Mouse (Mus musculus): ENCODE measurements at regions not wholly inside any gene's neighbourhood (a gene's known extent, or its start where the extent isn't known, plus 50 kb on each side); places are given as distances from the start of the nearest gene placed in this dataset.

DNA sequence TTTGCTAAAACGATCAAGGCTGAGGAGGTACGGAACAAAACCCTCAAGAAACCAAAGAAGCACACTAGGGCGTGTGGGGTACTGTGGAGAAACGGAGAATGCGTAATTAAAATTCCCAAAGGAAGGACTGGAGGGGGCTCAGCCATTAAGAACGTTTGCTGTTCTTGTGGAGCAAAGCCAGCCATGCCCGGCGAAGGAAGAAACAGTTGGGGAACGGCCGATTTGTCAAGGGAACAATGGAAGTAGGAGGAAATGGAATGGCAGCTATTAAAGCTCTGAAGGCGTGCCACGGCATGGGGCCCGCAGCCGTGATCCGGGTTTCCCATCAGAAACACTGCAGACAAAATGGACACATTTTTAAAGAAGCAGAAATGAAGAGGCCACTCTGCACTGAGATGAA, 124.2 kb upstream of the Sulf2 start:
- intact Hi-C loops (cut with DNase I) = no loop called here

- intact Hi-C loops (cut with DNase I) = no loop called here
Measured at GRCm38 (mm10) chr2:166275398-166275797, 119.9 kb upstream of the Sulf2 start.

- intact Hi-C loops (cut with DNase I) = no loop called here
Measured at GRCm38 (mm10) chr2:166274016-166274346, 118.5 kb upstream of the Sulf2 start.

GRCm38 (mm10) chr2:166273312-166274015, 118.0 kb upstream of the Sulf2 start:
- intact Hi-C loops (cut with DNase I) = no loop called here

DNA sequence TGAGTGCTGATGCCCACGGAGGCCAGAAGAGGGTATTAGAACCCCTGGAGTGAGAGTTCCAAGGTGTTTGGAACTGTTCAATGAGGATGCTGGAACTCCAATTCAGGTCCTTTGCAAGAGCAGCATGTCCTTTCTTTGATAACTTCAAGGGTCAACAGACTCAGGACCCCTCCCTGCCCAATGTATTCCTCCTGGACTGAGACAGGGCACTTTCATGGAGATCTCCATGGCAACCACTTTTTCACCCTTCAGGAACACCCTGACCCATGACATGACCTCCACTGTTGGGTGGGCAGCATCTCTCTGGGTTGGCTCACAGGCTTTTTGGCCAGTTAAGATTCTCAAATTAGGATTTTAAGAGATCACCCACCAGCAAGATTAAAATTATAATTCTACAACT, 117.4 kb upstream of the Sulf2 start:
- intact Hi-C loops (cut with DNase I) = no loop called here

DNA sequence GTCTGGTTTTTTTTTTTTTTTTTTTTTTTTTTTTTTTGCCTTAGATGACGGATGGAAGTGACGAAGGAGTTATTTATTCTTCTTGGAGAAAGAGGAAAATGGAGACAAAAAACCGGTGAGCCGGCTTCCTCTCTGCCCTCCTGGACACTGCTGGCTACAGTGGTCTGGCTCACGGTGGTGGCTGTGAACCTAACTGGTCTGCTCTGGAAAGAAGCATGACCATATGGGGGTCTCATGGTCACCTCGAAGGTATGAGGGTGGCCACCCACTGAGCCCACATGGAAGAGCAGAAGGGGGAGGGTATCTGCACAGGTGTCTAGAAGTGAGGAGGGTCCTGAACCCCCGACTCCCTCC, 116.7 kb upstream of the Sulf2 start:
- intact Hi-C loops (cut with DNase I) = no loop called here

- intact Hi-C loops (cut with DNase I) = no loop called here
Measured at GRCm38 (mm10) chr2:166271373-166272189, 116.1 kb upstream of the Sulf2 start.

DNA sequence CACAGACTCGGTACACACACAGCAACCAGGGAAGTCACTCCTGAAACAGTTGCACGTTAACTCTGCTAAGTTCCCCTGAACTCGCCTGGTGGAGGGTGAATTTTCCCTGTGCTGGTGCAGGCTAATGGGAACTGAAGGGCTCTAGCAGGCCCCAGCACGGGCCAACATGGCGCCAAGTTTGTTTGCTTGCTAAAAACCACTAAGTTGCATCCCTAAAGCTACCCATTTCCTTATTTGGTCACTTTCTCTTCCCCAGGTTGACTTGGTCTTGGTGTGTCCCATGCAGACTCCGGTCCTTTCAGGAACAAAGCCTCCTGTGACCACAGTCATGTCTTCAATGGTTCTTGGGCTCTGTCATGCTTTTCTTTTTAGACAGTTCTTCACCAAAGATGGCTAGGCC, 114.5 kb upstream of the Sulf2 start:
- intact Hi-C loops (cut with DNase I) = no loop called here

GRCm38 (mm10) chr2:166266915-166267314, 111.5 kb upstream of the Sulf2 start:
- intact Hi-C loops (cut with DNase I) = no loop called here

- intact Hi-C loops (cut with DNase I) = no loop called here
Measured at GRCm38 (mm10) chr2:166266507-166266906, 111.0 kb upstream of the Sulf2 start.

- intact Hi-C loops (cut with DNase I) = no loop called here
Measured at GRCm38 (mm10) chr2:166264756-166265155, 109.3 kb upstream of the Sulf2 start.

DNA sequence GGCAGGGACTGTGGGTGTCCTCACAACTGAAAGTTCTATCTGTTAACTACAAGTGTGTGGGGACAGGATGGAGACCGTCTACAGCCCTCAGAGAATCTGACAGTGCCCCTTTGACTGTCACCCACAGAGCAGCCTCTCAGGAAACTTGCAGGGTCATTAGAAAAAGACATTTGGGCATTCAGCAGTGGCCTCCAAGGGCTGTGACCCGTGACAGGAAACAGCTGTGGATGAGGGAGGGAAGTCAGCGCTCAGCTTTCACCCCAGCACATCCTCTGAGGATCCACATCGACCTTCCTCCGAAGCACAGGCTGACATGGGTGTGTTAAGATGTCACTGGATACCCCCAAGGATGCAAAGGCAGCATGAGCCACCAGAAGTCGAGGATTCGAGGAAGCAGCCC, 106.3 kb upstream of the Sulf2 start:
- intact Hi-C loops (cut with DNase I) = no loop called here

DNA sequence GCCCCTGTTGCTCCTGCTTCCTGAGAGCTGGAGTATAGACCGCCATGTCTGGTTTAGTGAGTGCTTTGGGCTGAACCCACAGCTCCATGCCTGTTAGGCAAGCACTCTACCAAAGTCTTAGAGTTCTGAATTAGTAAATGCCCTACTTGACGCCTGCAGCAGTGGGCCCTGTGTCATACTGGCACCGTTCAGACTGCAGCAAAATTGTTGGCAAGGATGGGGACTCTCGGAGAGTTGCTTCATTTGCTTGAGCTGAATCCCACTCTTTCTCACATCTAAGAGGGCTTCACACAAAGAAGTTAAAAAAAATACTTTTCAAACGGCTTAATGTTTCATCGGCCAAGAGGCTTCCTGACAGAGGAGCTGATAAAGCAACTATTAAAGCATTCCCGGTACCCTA, 105.6 kb upstream of the Sulf2 start:
- intact Hi-C loops (cut with DNase I) = no loop called here

DNA sequence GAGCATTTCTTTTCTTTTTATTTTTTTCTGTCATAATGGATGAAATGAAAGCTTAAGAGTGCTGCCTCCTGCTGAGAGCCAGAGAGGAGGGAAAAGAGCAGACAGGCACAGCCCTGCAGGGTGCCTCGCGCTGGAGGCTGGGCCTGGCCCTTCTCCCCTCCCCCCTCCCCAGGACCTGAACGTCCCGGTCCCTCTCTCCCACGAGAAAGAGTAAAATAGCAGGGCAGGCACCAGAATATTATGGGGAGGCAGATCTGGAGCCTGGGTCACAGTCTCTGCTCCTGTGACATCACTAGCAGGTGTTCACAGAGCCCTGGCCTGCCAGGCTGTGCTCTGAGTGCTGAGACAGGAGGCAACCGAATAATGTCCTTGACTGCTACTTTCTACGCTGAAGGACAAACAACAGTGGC, 103.3 kb upstream of the Sulf2 start:
- intact Hi-C loops (cut with DNase I) = no loop called here

- intact Hi-C loops (cut with DNase I) = no loop called here
Measured at GRCm38 (mm10) chr2:166257666-166258065, 102.2 kb upstream of the Sulf2 start.

DNA sequence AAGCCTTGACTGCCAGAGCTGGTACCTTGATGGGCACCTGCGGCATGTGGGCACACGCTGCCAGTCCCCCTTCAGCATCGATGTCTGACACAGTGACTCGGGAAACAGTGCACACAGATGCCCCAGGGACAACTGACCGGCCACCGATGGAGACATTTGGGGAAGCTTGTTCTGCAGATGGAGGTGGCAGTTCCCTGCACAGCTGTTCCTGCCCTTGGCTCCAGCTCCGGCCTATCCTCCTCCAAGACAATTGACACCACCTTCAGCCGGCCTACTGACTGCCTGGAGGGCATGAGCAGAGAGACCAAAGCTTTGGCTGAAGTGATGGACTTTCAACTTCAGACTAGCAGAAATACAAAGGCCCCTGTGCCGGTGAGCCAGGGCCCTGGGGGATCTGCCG, 100.7 kb upstream of the Sulf2 start:
- intact Hi-C loops (cut with DNase I) = no loop called here

DNA sequence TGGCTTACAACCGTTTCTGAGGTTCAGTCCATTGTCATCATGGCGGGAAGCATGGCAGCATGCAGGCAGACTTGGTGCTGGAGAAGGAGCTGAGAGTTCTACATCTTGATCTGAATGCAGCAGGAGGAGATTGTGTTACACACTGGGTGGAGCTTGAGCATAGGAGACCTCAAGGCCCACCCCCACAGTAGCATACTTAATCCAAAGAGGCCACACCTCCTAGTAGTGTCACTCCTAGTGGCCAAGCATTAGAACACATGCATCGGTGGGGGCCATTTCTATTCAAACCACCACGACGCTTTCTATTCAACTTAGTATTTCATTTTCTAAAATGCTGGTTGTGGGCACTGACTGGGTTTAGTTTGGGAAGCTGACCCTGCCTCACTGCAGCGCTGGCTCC, 99.1 kb upstream of the Sulf2 start:
- intact Hi-C loops (cut with DNase I) = no loop called here

- intact Hi-C loops (cut with DNase I) = no loop called here
Measured at GRCm38 (mm10) chr2:166252107-166252506, 96.6 kb upstream of the Sulf2 start.

DNA sequence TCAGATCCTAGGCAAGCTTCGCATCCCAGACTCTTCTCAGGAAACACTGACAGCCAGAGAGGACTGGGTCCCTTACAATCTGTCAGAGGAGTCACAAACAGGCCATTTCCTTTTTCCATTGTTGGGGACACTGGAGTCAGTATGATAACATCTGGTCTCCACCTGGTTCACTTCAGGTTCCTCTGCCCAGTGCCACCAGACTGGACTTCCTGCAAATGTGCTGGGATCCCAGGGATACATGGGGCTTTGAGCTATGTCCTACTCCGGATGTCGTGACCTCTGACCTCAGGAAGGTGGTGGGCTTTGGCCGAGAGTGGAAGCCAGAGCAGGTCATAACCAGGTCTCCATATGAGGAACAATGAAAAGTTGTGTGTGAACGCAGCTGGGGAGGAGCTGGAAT, 96.0 kb upstream of the Sulf2 start:
- intact Hi-C loops (cut with DNase I) = no loop called here

GRCm38 (mm10) chr2:166250571-166250970, 95.1 kb upstream of the Sulf2 start:
- intact Hi-C loops (cut with DNase I) = no loop called here

DNA sequence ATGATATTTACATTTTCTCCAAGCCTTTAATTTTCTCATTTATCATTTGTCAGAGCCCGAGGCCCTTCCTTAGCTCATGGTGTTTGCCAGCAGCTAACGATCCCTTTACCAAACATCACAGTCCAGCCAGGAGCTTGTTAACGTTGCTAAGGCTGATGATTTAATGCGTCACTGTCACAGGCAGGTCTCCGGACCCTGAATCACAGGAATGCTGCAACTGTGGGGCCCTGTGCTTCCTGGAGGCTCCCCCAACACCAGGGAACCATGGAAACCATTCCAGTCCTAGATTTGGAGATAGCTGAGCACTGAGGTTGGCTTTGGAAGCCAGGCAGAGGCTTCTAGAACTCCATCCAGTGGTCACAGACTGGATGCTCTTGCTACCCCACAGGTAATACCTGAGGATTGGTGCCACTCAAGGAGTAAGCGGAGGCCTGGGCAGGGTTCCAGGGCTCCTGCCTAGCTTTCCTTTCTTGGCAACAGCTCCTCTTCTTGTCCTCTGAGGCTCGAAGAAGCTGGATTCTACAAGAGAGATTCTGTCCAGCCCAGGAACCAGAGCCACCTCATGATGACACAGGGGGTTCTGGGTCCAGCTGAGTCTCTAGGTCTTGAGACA, 94.0 kb upstream of the Sulf2 start:
- intact Hi-C loops (cut with DNase I) = no loop called here

GRCm38 (mm10) chr2:166246401-166247189, 91.1 kb upstream of the Sulf2 start:
- intact Hi-C loops (cut with DNase I) = no loop called here

Data from adrenal gland (tissue).